Mouse (Mus musculus) olfactory bulb, adult 2 months (tissue): ENCODE results near the gene Angptl7.

ENCODE experiments used
- CTCF ChIP-seq: fragments of 200-500 bp; IDR thresholded peaks from 2 replicates; pipeline ENCODE4 v1.5.1; 2012; ENCODE audit warnings: low read depth, mild to moderate bottlenecking, low read length, moderate library complexity; ENCODE audit not compliant: insufficient read depth
- POLR2A ChIP-seq: fragments of 200-500 bp; IDR thresholded peaks from 2 replicates; pipeline ENCODE4 v1.6.1; 2012; ENCODE audit warnings: mild to moderate bottlenecking, low read depth, low read length, moderate library complexity; ENCODE audit not compliant: insufficient read depth

DNA sequence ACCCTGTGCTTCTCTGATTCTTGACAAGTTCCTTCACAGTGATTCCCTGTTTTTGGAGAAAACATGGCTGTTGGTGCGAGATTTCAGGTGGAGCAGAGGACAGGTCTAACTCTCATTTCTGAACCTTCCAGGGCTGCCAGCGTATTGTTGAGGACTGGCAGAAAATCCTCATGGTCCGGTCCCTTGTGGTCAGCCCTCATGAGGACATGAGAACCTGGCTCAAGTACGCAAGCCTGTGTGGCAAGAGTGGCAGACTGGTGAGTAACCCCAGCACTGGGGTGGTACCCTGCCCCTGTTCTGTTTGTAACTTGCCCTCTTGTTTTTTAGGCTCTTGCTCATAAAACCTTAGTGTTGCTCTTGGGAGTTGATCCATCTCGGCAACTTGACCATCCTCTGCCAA is 30.1 kb upstream of the Angptl7 start:
- TF ChIP-seq POLR2A (no peak), CTCF (no peak)
